Mouse (Mus musculus) hindbrain, embryonic 16.5 days (tissue): ENCODE results near the gene Acsm5. TPM values are rescaled to one million over a fixed set of nuclear protein-coding genes. Genes with fewer than 3 reads are reported as not detected.
A peak's percentile ranks its signal among the peaks of the same experiment; 100 is the strongest.

Source experiments
- ATAC-seq: fragments of 200-750 bp; cut with Nextera tagmentation; 2 replicates; pipeline ENCODE4 v1.8.0; 2017; ENCODE audit warnings: moderate TSS enrichment, moderate library complexity
- H3K27ac ChIP-seq: fragments of 300-500 bp; sonication (generic); 2 replicates; pipeline ENCODE4 v1.5.1; 2014; ENCODE audit warnings: low read depth, mild to moderate bottlenecking, control low read depth, low read length, moderate library complexity
- H3K27me3 ChIP-seq: fragments of 300-500 bp; sonication (generic); replicated peaks from 2 replicates; pipeline ENCODE4 v1.6.1; 2014; ENCODE audit warnings: low read length; ENCODE audit not compliant: control insufficient read depth, insufficient read depth
- H3K36me3 ChIP-seq: fragments of 300-500 bp; sonication (generic); 2 replicates; pipeline ENCODE4 v1.6.1; 2014; ENCODE audit warnings: mild to moderate bottlenecking, low read length, moderate library complexity, mixed read lengths; ENCODE audit not compliant: control insufficient read depth, insufficient read depth
- H3K4me1 ChIP-seq: fragments of 300-500 bp; sonication (generic); 2 replicates; pipeline ENCODE4 v1.6.1; 2014; ENCODE audit warnings: low read depth, low read length; ENCODE audit not compliant: control insufficient read depth, insufficient read depth
- H3K4me2 ChIP-seq: fragments of 300-500 bp; sonication (generic); 2 replicates; pipeline ENCODE4 v1.6.1; 2014; ENCODE audit warnings: mild to moderate bottlenecking, low read length, control low read depth, moderate library complexity
- H3K4me3 ChIP-seq: fragments of 300-500 bp; sonication (generic); 2 replicates; pipeline ENCODE4 v1.5.1; 2014; ENCODE audit warnings: mild to moderate bottlenecking, low read length, control low read depth, moderate library complexity
- H3K9ac ChIP-seq: fragments of 300-500 bp; sonication (generic); 2 replicates; pipeline ENCODE4 v1.6.1; 2014; ENCODE audit warnings: low read depth, mild to moderate bottlenecking, control low read depth, low read length, moderate library complexity
- H3K9me3 ChIP-seq: fragments of 300-500 bp; sonication (generic); 2 replicates; pipeline ENCODE4 v1.6.1; 2014; ENCODE audit warnings: mild to moderate bottlenecking, low read length, moderate library complexity; ENCODE audit not compliant: control insufficient read depth
- WGBS: fragments of 180-500 bp; shearing (Covaris S2); extraction: QIAGEN DNeasy Blood & Tissue Kit; methylation state at CpG from one replicate; pipeline ENCODE4 v1.1.7; 2014; 5-methylcytosine and 5-hydroxymethylcytosine counted together
- polyA plus RNA-seq: library from polyadenylated mRNA; unstranded; fragments of >200 nt; fragmentation: Nextera tagmentation; extraction: Ambion mirVana; gene quantifications from 2 replicates; pipeline ENCODE4 v1.2.1, GENCODE M21; 2015

Gene Acsm5
- polyA plus RNA-seq = 0.33 TPM in 1 of 2 replicates, not detected in the other

DNA sequence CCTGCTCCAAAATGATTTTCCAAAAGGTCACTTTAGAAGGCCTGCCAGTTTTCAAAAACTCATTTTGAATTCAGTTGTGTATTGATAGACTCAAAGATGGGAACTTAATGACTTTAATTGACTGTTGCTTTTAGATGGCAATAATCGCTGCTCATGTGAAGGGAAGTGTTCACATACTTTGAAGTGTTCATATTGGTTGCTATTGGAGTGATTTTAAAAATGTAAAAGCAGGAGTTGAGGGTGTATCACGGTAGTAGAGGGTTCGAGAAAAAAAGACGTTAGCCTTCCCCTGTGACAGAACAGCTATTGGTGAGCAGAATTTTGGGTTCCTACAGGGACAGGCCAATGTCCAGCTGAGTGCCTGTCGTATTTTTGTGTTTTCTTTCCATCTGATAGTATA lies at the start of gene Acsm5:
Gene Acsm5, plus strand, starts transcription at position 301 of the 400 bp plus-strand sequence.
- H3K27ac ChIP-seq = no peak within 1 kb of the TSS
- H3K4me2 ChIP-seq = no peak within 1 kb of the TSS
- no peaks in the 10 kb centered on the region for H3K9me3 ChIP-seq
- H3K36me3 ChIP-seq = no peaks in the 10 kb centered on the region
- WGBS = 71% methylated on average over 5 of the region's 5 CpGs
- no peaks in the 10 kb centered on the region for H3K27me3 ChIP-seq
- ATAC-seq = no peak
- H3K4me3 ChIP-seq = no peak within 1 kb of the TSS
- H3K9ac ChIP-seq = no peak within 1 kb of the TSS
- no peaks in the 10 kb centered on the region for H3K4me1 ChIP-seq

DNA sequence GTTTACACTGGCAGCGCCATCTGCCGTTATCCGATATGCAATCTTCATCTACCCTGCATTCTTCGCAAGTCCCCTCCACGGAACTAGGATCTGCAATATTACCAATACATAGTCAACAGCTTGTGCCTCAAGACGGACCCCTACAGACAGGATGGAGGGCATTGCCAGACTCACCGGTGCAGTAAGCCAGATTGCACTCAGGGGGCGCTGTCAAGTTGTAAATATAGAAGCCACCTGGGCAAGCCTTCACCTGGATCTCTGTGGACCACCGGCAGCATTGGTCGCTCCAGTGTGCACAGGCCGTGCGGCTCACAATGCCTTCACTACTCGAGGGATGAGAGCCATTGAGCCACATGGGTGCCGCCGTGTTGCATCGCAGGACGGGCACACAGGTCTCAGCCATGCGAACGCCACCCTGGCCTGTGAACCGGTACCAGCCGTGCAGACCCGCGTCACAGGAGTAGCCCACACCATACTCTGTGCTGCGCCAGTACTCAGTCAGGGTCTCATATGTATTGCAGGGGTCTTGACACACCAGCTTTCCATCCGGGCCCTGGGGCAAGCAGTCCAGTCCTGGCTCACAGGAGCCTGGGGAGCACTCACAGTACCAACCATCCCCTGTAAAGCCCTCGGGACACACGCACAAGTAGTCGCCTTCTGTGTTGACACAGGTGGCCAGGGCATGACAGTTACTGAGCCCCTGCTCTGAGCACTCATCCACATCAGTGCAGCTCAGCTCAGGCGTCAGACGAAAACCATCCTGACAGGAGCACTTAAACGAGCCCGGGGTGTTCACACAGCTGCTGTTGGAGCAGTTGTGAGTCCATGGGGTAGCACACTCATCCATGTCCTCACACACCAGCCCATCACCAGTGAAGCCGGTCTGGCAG lies 42.5 kb upstream of the Acsm5 start:
- Histone ChIP-seq H3K27ac (no peak overlapping the region), H3K9me3 (no peaks in the 10 kb centered on the region), H3K27me3 (no peaks in the 10 kb centered on the region), H3K4me2 (no peak overlapping the region), H3K36me3 (no peaks in the 10 kb centered on the region), H3K4me1 (no peaks in the 10 kb centered on the region), H3K9ac (no peak overlapping the region), H3K4me3 (no peak overlapping the region)
- 77% methylated on average over 33 of the region's 33 CpGs for WGBS
- ATAC-seq = no peak

DNA sequence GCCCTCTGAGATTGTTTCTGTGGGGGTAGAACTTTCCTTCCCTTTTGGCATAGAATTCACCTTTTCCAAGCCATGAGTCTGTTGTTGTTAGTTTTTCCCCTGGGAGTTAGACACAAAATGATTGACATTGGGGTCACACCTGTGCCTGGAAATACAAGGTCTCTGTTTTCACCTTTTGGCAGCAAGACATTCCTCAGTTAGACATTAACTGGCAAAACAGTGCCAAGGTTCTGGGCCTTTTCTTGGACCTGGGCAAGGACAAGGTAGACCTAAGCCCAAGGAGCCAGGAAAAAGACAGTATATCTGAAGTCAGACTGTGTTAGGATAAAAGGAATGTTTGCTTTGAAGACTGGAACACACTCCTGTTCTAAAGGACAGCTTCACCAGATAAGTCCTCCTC lies 40.0 kb upstream of the Acsm5 start, which contains the start of gene Umod:
Gene Umod, minus strand, starts transcription at position 27 of the 400 bp plus-strand sequence.
- H3K4me3 ChIP-seq = no peak within 1 kb of the TSS
- no peak within 1 kb of the TSS for H3K27ac ChIP-seq
- no peaks in the 10 kb centered on the region for H3K36me3 ChIP-seq
- no peak within 1 kb of the TSS for H3K9ac ChIP-seq
- no peak within 1 kb of the TSS for H3K4me2 ChIP-seq
- no peak for ATAC-seq
- no peaks in the 10 kb centered on the region for H3K4me1 ChIP-seq
- no peaks in the 10 kb centered on the region for H3K9me3 ChIP-seq
- no peaks in the 10 kb centered on the region for H3K27me3 ChIP-seq

DNA sequence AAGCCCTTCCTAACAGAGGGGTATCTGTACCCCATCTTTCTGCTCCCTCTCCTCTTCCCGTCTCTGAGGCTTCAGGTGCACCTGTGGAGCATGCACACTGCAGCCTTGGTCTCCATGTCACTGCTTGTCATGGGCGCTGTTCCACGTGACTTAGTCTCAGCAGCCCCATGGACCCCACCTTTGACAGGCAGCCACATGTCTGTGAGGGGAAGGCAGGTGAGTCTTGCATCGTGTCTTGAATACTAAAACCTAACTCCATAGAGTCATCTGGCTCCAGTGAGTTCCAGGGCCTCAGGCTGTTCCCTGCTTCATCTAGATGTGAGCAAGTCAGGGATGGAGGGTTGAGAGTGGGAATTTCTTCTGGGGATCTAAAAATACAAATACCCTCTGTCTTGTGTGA lies 35.1 kb upstream of the Acsm5 start:
- H3K4me1 ChIP-seq = no peaks in the 10 kb centered on the region
- H3K27me3 ChIP-seq = no peaks in the 10 kb centered on the region
- no peak overlapping the region for H3K27ac ChIP-seq
- no peak overlapping the region for H3K4me3 ChIP-seq
- ATAC-seq = no peak
- no peaks in the 10 kb centered on the region for H3K9me3 ChIP-seq
- WGBS = 88% methylated on average over 4 of the region's 4 CpGs
- no peak overlapping the region for H3K4me2 ChIP-seq
- H3K9ac ChIP-seq = no peak overlapping the region
- H3K36me3 ChIP-seq = no peaks in the 10 kb centered on the region

DNA sequence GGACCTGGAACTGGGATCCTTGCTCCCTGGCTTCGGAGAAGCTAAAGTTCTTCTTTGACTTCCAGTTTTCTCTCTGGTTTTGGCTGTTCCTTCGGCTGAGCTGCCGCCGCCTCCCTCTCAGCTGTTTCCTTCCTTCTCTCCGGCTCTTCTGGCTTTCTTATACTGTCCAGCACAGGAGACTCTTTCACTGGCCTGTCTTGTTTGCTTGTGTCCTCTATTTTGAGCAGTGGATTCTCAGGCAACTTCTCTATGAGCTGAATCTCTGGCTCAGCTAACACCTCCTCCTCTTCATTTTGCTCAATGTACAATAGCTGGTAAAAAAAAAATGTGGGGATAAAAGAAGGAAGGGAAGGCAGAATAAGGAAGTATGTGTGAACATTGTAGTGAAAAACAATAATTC lies 32.6 kb upstream of the Acsm5 start:
- Histone ChIP-seq H3K27ac (no peak overlapping the region), H3K4me1 (no peaks in the 10 kb centered on the region), H3K4me2 (no peak overlapping the region), H3K4me3 (no peak overlapping the region), H3K9me3 (no peaks in the 10 kb centered on the region), H3K9ac (no peak overlapping the region), H3K27me3 (no peaks in the 10 kb centered on the region), H3K36me3 (no peaks in the 10 kb centered on the region)
- ATAC-seq = no peak
- WGBS = 89% methylated on average over 5 of the region's 5 CpGs

DNA sequence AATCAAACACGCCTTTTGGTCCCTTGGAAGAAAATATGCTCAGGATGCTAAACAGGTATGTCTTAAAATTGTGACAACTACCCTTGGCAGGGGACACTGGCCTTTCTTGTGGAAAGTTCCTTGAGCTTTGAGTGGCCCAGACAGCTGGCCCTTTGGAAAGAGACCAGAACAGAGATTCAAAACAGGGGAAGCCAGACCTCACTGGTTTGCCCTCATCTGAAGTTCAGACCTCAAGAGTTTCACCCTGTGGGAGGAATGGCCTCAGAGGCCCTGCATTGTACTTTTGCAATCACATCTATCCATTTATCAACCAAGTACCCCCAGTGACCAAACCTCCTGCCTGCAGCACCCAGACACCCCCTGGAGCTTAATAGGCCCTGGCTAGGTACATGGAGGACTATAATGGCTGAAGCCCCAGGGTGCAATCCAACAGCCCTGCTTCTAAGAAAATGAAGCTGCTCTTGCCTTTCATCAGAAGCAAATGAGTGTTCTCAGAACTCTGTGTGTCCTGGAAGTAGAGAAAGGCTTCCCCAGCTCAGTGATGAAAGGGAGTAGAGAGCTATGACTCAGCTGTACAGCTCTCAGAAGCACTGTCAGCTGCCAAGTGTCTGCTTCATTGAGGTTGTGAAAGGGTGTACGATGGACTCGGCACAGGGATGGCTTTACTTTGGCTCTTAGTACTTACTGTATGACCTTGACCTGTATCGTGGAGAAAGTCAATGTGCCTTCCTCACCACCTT lies 29.1 kb upstream of the Acsm5 start:
- Histone ChIP-seq H3K27ac (no peak overlapping the region), H3K9ac (no peak overlapping the region), H3K4me3 (no peak overlapping the region), H3K9me3 (no peaks in the 10 kb centered on the region), H3K4me2 (no peak overlapping the region), H3K36me3 (no peaks in the 10 kb centered on the region), H3K4me1 (no peaks in the 10 kb centered on the region), H3K27me3 (no peaks in the 10 kb centered on the region)
- no peak for ATAC-seq
- WGBS = 90% methylated on average over 4 of the region's 4 CpGs

DNA sequence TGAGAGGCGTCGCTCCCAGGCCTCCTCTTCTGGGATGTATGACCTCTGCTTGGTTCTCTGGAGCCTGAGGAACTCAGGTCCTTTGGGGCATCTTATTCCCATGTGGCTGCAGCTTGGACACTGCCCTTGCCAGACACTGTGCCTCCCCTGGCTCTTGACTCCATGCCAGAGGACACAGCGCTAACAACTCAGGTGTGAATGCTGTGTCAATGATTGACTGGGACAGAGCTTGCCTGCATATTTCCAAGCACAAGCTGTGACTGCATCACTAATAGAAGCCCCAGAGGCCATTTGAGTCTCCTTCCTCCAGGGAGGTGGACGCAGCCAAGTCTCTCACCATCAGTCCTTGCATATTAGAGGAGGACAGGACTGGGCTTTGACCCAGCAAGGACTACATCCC lies 8.1 kb upstream of the Acsm5 start:
- Histone ChIP-seq H3K9ac (no peak overlapping the region), H3K4me2 (no peak overlapping the region), H3K27ac (no peak overlapping the region), H3K27me3 (no peaks in the 10 kb centered on the region), H3K9me3 (no peaks in the 10 kb centered on the region), H3K4me1 (no peaks in the 10 kb centered on the region), H3K4me3 (no peak overlapping the region), H3K36me3 (no peaks in the 10 kb centered on the region)
- 89% methylated on average over 4 of the region's 4 CpGs for WGBS
- no peak for ATAC-seq

DNA sequence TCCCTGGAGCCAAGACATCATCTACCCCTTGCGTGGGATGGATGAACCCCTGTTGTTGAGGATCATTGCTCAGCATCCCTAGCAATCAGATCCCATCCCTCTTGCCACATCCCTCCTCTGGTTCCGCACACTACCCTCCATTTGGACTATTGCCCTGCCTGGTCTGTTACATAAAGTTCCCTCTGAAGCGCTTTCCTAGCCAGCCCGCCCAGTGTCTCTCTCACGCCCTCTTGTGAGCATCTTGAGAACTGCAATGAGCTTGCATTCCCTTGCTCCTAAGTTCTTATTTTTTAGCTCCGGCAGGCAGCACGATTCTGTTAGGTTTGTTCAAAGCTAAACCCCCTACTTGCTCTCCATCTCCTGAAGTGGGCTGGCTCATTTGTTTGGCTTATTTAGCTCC lies 6.2 kb upstream of the Acsm5 start:
- Histone ChIP-seq H3K36me3 (no peaks in the 10 kb centered on the region), H3K9ac (no peak overlapping the region), H3K9me3 (no peaks in the 10 kb centered on the region), H3K4me1 (no peaks in the 10 kb centered on the region), H3K4me3 (no peak overlapping the region), H3K4me2 (no peak overlapping the region), H3K27ac (no peak overlapping the region), H3K27me3 (no peaks in the 10 kb centered on the region)
- WGBS = 27% methylated on average over 7 of the region's 7 CpGs
- no peak for ATAC-seq

DNA sequence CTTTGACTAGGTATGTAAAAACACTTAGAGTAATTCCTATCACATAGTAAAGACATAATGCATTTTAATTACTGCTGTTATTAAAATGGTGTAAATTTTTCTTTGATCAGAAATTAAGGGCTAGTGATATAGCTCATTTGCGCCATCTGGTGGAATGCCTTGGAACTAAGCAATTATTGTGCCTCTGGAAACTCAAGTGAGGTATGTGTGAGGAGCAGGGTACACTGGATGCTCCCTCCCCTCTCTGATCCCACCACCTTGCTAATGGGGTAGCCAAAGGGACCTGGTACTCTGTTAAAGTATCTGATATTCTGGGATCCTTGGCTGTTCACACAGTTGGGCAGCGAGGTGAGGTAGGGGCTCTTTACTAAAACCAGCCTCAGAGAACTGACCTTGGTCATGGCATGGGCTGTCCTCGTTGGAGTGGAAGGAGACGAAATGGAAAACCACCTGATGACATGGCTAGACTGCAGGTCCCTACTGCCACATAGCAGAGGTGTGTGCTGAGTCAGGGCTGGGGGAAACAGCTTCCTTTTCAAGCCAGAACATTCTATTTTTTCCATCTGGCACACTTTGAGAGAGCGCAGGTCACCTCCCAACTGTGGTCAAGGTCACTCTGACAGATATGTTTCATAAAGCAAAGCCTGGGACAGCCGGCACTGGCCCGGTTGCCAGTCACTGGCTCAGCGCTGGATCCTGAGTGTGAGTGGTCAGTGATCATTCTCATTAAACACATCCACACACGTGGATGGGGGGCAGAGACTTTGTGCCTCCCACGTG lies 3.6 kb upstream of the Acsm5 start:
- Histone ChIP-seq H3K9ac (no peak overlapping the region), H3K4me2 (no peak overlapping the region), H3K4me3 (no peak overlapping the region), H3K9me3 (no peaks in the 10 kb centered on the region), H3K4me1 (no peaks in the 10 kb centered on the region), H3K27ac (no peak overlapping the region), H3K27me3 (no peaks in the 10 kb centered on the region), H3K36me3 (no peaks in the 10 kb centered on the region)
- WGBS = 68% methylated on average over 10 of the region's 10 CpGs
- peak; percentile 34; the same call in 1 of the 2 replicates for ATAC-seq
